Mouse (Mus musculus) liver, embryonic 11.5 days (tissue): Measurements from ENCODE around the gene Tspan33. TPM values are rescaled to one million over a fixed set of nuclear protein-coding genes. Genes with fewer than 3 reads are reported as not detected.
A peak's percentile ranks its signal among the peaks of the same experiment; 100 is the strongest.
"Not testable (repeated sequence)": the region's sequence is repeated elsewhere in the genome, so short reads cannot be mapped to it uniquely, and the experiment has no call there.

Source experiments
- ATAC-seq: fragments of 200-750 bp; cut with Nextera tagmentation; replicated peaks from 2 replicates; pipeline ENCODE4 v1.8.0; 2017; ENCODE audit warnings: moderate number of reproducible peaks, mild to moderate bottlenecking, moderate TSS enrichment, moderate library complexity; ENCODE audit not compliant: low FRiP score
- DNase-seq: peaks from one replicate; pipeline ENCODE4 v3.0.0-alpha.2; 2017; ENCODE audit warnings: low spot score
- H3K27ac ChIP-seq: fragments of 300-500 bp; sonication (generic); 2 replicates; pipeline ENCODE4 v1.5.1; 2014; ENCODE audit warnings: mild to moderate bottlenecking, low read depth, low read length, control low read depth
- H3K27me3 ChIP-seq: fragments of 300-500 bp; sonication (generic); replicated peaks from 2 replicates; pipeline ENCODE4 v1.6.1; 2014; ENCODE audit warnings: low read length, mixed read lengths; ENCODE audit not compliant: control insufficient read depth, insufficient read depth
- H3K36me3 ChIP-seq: fragments of 300-500 bp; sonication (generic); 2 replicates; pipeline ENCODE4 v1.6.1; 2014; ENCODE audit warnings: mild to moderate bottlenecking, low read length, moderate library complexity, mixed read lengths; ENCODE audit not compliant: control insufficient read depth, insufficient read depth
- H3K4me1 ChIP-seq: fragments of 300-500 bp; sonication (generic); replicated peaks from 2 replicates; pipeline ENCODE4 v1.6.1; 2014; ENCODE audit warnings: low read length, mixed read lengths; ENCODE audit not compliant: control insufficient read depth, insufficient read depth
- H3K4me2 ChIP-seq: fragments of 300-500 bp; sonication (generic); 2 replicates; pipeline ENCODE4 v1.6.1; 2014; ENCODE audit warnings: mild to moderate bottlenecking, control low read depth, moderate library complexity
- H3K4me3 ChIP-seq: fragments of 300-500 bp; sonication (generic); 2 replicates; pipeline ENCODE4 v1.5.1; 2014; ENCODE audit warnings: low read depth, low read length, control low read depth
- H3K9ac ChIP-seq: fragments of 300-500 bp; sonication (generic); 2 replicates; pipeline ENCODE4 v1.6.1; 2014; ENCODE audit warnings: low read depth, low read length, control low read depth
- H3K9me3 ChIP-seq: fragments of 300-500 bp; sonication (generic); 2 replicates; pipeline ENCODE4 v1.6.1; 2016; ENCODE audit warnings: low read length, inconsistent platforms, mixed read lengths; ENCODE audit not compliant: control insufficient read depth
- WGBS: fragments of 180-500 bp; shearing (Covaris S2); extraction: QIAGEN DNeasy Blood & Tissue Kit; methylation state at CpG from one replicate; pipeline ENCODE4 v1.1.7; 2014; 5-methylcytosine and 5-hydroxymethylcytosine counted together
- polyA plus RNA-seq: library from polyadenylated mRNA; unstranded; fragments of >200 nt; fragmentation: Nextera tagmentation; extraction: Ambion mirVana; gene quantifications from 2 replicates; pipeline ENCODE4 v1.2.1, GENCODE M21; 2014

Tspan33 gene
- polyA plus RNA-seq, 1 experiment from 2014 or later: 44.8 TPM

GRCm38 (mm10) chr6:29753336-29753735 lies 59.3 kb downstream of the Tspan33 start:
- H3K36me3 ChIP-seq: no peaks in the 10 kb centered on the region; the same call in 1 of the 2 replicates

DNA sequence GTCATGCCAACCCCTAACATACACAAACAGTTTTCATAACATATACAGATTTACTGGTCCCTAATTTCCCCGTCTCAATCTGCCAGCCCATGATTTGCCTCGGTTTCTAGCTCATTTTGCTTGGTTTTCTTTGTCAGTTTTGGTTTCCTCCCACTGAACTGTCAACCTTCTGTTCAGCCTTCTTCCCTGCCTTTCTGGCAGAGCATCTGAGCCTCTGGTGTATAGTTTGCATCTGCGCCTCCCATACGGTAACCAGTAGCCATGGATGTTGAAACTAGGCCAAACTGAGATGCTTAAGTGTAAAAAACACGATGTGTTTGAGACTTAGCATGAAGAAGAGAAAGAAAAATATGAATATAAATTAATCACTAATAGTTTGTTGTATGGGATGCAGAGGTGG lies 62.0 kb downstream of the Tspan33 start:
- no peak overlapping the region for H3K4me3 ChIP-seq
- no peaks in the 10 kb centered on the region for H3K4me1 ChIP-seq
- ATAC-seq: no peak
- no peaks in the 10 kb centered on the region for H3K9me3 ChIP-seq
- no peak for DNase-seq
- H3K27ac ChIP-seq: no peak overlapping the region
- no peaks in the 10 kb centered on the region for H3K27me3 ChIP-seq
- H3K9ac ChIP-seq: no peak overlapping the region
- H3K36me3 ChIP-seq: no peaks in the 10 kb centered on the region; the same call in 1 of the 2 replicates
- H3K4me2 ChIP-seq: no peak overlapping the region
- WGBS: 86% methylated on average over 5 of the region's 5 CpGs

More at GRCm38 (mm10) chr6:29753336-29753735, 59.3 kb downstream of the Tspan33 start:
- Histone ChIP-seq H3K27ac (no peak overlapping the region), H3K4me3 (no peak overlapping the region), H3K4me2 (no peak overlapping the region), H3K4me1 (no peaks in the 10 kb centered on the region), H3K9ac (no peak overlapping the region), H3K9me3 (peaks cover 5% of the 10 kb centered on the region), H3K27me3 (no peaks in the 10 kb centered on the region)
- WGBS: 87% methylated on average over 11 of the region's 11 CpGs
- no peak for ATAC-seq
- DNase-seq: no peak

DNA sequence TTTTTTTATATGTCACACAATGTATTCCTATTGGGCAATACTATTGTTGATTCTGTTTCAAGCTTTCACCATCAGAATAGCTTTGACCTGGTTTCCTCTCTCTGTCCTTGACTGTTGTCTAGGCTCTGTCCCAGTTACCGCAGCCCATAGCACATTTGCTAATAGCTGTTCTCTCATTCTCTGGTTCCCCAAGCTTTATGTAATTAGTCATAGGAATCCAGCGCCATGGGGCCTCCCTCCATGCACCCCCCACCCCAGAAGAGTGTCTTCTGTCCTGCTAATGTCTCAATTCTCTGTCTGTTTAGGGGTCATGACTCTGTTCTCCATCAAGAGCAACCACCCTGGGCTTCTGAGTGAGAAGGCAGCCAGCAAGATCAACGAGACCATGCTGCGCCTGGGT lies 62.5 kb downstream of the Tspan33 start:
- Histone ChIP-seq H3K9me3 (no peaks in the 10 kb centered on the region), H3K4me3 (no peak overlapping the region), H3K4me2 (no peak overlapping the region), H3K27me3 (no peaks in the 10 kb centered on the region), H3K9ac (no peak overlapping the region), H3K27ac (no peak overlapping the region), H3K4me1 (no peaks in the 10 kb centered on the region), H3K36me3 (no peaks in the 10 kb centered on the region; the same call in 1 of the 2 replicates)
- DNase-seq: no peak
- ATAC-seq: no peak
- WGBS: 92% methylated on average over 4 of the region's 4 CpGs

- Histone ChIP-seq H3K27me3 (no peaks in the 10 kb centered on the region), H3K9me3 (no peaks in the 10 kb centered on the region), H3K36me3 (no peaks in the 10 kb centered on the region; the same call in 1 of the 2 replicates), H3K27ac (no peak overlapping the region), H3K4me1 (no peaks in the 10 kb centered on the region), H3K9ac (no peak overlapping the region), H3K4me2 (no peak overlapping the region), H3K4me3 (no peak overlapping the region)
- 47% methylated on average over 4 of the region's 4 CpGs for WGBS
- DNase-seq: peak; percentile 52
- 0 out of 2 replicates have a peak, but pooled peaks have one; percentile 22 for ATAC-seq
Observed at GRCm38 (mm10) chr6:29758417-29758816, 64.4 kb downstream of the Tspan33 start.

DNA sequence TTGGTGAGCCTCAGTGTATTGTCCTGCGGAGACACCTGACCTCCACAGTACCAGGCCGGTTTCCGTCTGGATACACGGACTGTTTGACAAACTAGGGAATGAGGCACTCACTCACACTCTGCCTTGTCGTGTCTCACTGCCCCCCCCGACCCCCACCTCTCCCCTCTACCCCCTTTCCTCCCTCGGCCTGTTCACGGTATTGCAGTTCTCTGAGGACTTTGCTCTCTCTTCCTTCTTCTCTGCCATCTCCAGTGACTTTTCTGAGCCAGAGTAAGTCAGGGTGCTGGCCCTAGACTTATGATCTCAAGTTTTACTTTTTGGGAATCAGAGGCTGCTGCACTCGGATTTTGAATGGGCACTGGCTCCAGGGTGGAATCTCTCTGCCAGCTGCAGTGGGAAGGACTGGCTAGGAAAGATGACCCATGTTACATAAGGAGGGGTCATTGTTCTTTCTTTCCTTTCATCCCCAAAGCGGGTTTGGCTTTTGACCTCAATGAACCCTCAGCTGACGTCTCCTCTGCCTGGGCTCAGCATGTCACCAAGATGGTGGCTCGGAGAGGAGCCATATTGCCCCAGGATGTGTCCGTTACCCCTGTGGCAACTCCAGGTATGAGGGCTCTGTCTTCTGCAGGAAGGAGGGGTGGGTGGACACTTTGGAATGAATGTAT lies 65.1 kb downstream of the Tspan33 start:
- 80% methylated on average over 13 of the region's 13 CpGs for WGBS
- no peak overlapping the region for H3K27ac ChIP-seq
- ATAC-seq (peak; percentile 39; the same call in 1 of the 2 replicates), DNase-seq (no peak)
- no peaks in the 10 kb centered on the region for H3K4me1 ChIP-seq
- H3K9ac ChIP-seq: no peak overlapping the region
- H3K4me2 ChIP-seq: no peak overlapping the region
- no peak overlapping the region for H3K4me3 ChIP-seq
- H3K27me3 ChIP-seq: no peaks in the 10 kb centered on the region
- no peaks in the 10 kb centered on the region for H3K9me3 ChIP-seq
- H3K36me3 ChIP-seq: no peaks in the 10 kb centered on the region; the same call in 1 of the 2 replicates

- not testable (repeated sequence) for H3K36me3 ChIP-seq, H3K9me3 ChIP-seq, H3K27ac ChIP-seq, DNase-seq, H3K4me1 ChIP-seq, H3K4me3 ChIP-seq, H3K4me2 ChIP-seq, H3K9ac ChIP-seq, ATAC-seq, H3K27me3 ChIP-seq
- WGBS: 95% methylated on average over 2 of the region's 2 CpGs
Observed at GRCm38 (mm10) chr6:29760397-29760796, 66.4 kb downstream of the Tspan33 start.

GRCm38 (mm10) chr6:29761282-29761681 lies 67.3 kb downstream of the Tspan33 start:
- H3K27ac ChIP-seq: no peak overlapping the region
- no peak for DNase-seq
- no peak for ATAC-seq
- H3K4me2 ChIP-seq: no peak overlapping the region
- H3K36me3 ChIP-seq: no peaks in the 10 kb centered on the region; the same call in 1 of the 2 replicates
- H3K9me3 ChIP-seq: no peaks in the 10 kb centered on the region
- H3K27me3 ChIP-seq: no peaks in the 10 kb centered on the region
- H3K4me1 ChIP-seq: no peaks in the 10 kb centered on the region
- no peak overlapping the region for H3K9ac ChIP-seq
- 86% methylated on average over 4 of the region's 4 CpGs for WGBS
- H3K4me3 ChIP-seq: no peak overlapping the region

- Histone ChIP-seq H3K9ac (no peak overlapping the region), H3K4me3 (no peak overlapping the region), H3K27me3 (no peaks in the 10 kb centered on the region), H3K27ac (no peak overlapping the region), H3K36me3 (no peaks in the 10 kb centered on the region; the same call in 1 of the 2 replicates), H3K4me1 (no peaks in the 10 kb centered on the region), H3K4me2 (no peak overlapping the region), H3K9me3 (no peaks in the 10 kb centered on the region)
- 56% methylated on average over 4 of the region's 4 CpGs for WGBS
- DNase-seq (no peak), ATAC-seq (no peak)
Observed at GRCm38 (mm10) chr6:29762524-29762923, 68.5 kb downstream of the Tspan33 start.

- H3K4me3 ChIP-seq: no peak overlapping the region
- no peak overlapping the region for H3K4me2 ChIP-seq
- ATAC-seq (no peak), DNase-seq (no peak)
- 85% methylated on average over 2 of the region's 2 CpGs for WGBS
- no peaks in the 10 kb centered on the region for H3K27me3 ChIP-seq
- H3K9me3 ChIP-seq: no peaks in the 10 kb centered on the region
- H3K36me3 ChIP-seq: no peaks in the 10 kb centered on the region
- peaks cover 7% of the 10 kb centered on the region; the same call in 1 of the 2 replicates for H3K4me1 ChIP-seq
- no peak overlapping the region for H3K27ac ChIP-seq
- no peak overlapping the region for H3K9ac ChIP-seq
Observed at GRCm38 (mm10) chr6:29766874-29767273, 72.9 kb downstream of the Tspan33 start.
